Mouse (Mus musculus) spleen, adult 10 weeks (tissue): Measurements from ENCODE around the gene Rhbdf1. TPM values are rescaled to one million over a fixed set of nuclear protein-coding genes. Genes with fewer than 3 reads are reported as not detected.

Experiments
- polyA plus RNA-seq: library from polyadenylated mRNA; stranded (reverse); fragments of 350-450 nt; fragmentation: Illumina TruSeq; extraction: RNeasy Lipid Tissue Mini Kit (QIAGEN cat#74804); gene quantifications from one replicate; pipeline ENCODE4 v1.2.3, GENCODE M21; 2015; ENCODE audit warnings: low replicate concordance; ENCODE audit not compliant: insufficient read depth

Rhbdf1 gene
- 2.0 TPM for polyA plus RNA-seq

GRCm38 (mm10) chr11:32221951-32222409 lies at the start of gene Rhbdf1:
TSS of gene Rhbdf1 (minus strand) at chr11:32222300.

GRCm38 (mm10) chr11:32267188-32267884 lies 45.2 kb upstream of the Rhbdf1 start, which contains the start of gene Nprl3:
TSS of gene Nprl3 (minus strand) at chr11:32267707.

GRCm38 (mm10) chr11:32226124-32226871 lies 4.2 kb upstream of the Rhbdf1 start, which contains the start of gene Mpg:
TSS of gene Mpg (plus strand) at chr11:32226505.

GRCm38 (mm10) chr11:32205058-32205873 lies 16.8 kb downstream of the Rhbdf1 start, which contains the start of gene Snrnp25:
TSS of gene Snrnp25 (plus strand) at chr11:32205415.

GRCm38 (mm10) chr11:32200075-32200601 lies 22.0 kb downstream of the Rhbdf1 start, which contains the start of gene Il9r:
TSS of gene Il9r (minus strand) at chr11:32200279.

Other genes starting within 250 kb of the Rhbdf1 start
- 40.4 TPM for gene Nsg2, start 221.8 kb downstream of the Rhbdf1 start, polyA plus RNA-seq
- gene Il9r, start 22.0 kb downstream of the Rhbdf1 start, polyA plus RNA-seq: 46.0 TPM
- gene Snrnp25, start 16.9 kb downstream of the Rhbdf1 start, polyA plus RNA-seq: 19.0 TPM
- 21.2 TPM for gene Mpg, start 4.2 kb upstream of the Rhbdf1 start, polyA plus RNA-seq
- gene Nprl3, start 45.4 kb upstream of the Rhbdf1 start, polyA plus RNA-seq: 33.4 TPM
- not detected for gene Hba-x, start 54.1 kb upstream of the Rhbdf1 start, polyA plus RNA-seq
- gene Hba-a1, start 61.2 kb upstream of the Rhbdf1 start, polyA plus RNA-seq: 27,699 TPM
- 6.8 TPM for gene Hbq1b, start 64.7 kb upstream of the Rhbdf1 start, polyA plus RNA-seq
- 4,687 TPM for gene Hba-a2, start 74.2 kb upstream of the Rhbdf1 start, polyA plus RNA-seq
- 1.8 TPM for gene Hbq1a, start 77.8 kb upstream of the Rhbdf1 start, polyA plus RNA-seq
- 5.4 TPM for gene Sh3pxd2b, start 125.5 kb upstream of the Rhbdf1 start, polyA plus RNA-seq
- 5.8 TPM for gene Ubtd2, start 233.1 kb upstream of the Rhbdf1 start, polyA plus RNA-seq